Mouse (Mus musculus) layer of hippocampus, adult 9-10 months (tissue): ENCODE measurements around the gene H2-Ab1.
"Not testable (repeated sequence)": the region's sequence is repeated elsewhere in the genome, so short reads cannot be mapped to it uniquely, and the experiment has no call there.

Experiments used
- DNase-seq: peaks from one replicate; pipeline ENCODE4 v3.0.0; 2022; ENCODE audit warnings: low spot score

The H2-Ab1 gene

GRCm38 (mm10) chr17:34309683-34310385, 52.3 kb downstream of the H2-Ab1 start:
- no peak for DNase-seq

- not testable (repeated sequence) for DNase-seq
Measured at GRCm38 (mm10) chr17:34310526-34310925, 53.0 kb downstream of the H2-Ab1 start.

- no peak for DNase-seq
Measured at GRCm38 (mm10) chr17:34312185-34312584, 54.7 kb downstream of the H2-Ab1 start.

DNA sequence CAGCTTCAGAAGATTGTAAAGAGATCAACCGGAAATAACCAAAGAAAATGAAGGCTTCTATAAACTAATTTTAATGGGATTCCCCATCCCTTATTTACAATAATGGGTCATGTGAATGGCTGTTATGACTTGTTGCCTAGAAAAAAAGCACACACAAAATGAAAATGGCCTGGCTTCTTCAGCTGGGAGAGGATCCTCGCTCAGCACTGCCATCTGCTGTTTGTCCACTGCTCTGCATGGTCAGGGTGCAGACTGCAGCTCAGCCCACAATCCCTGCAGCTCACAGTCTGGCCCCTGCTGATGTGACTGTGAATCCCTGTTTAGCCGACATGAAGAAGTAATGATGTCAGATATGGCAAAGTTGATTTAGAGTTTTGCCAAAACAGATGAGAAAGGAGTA, 55.9 kb downstream of the H2-Ab1 start:
- DNase-seq, result peak; percentile 55

GRCm38 (mm10) chr17:34314286-34314685, 56.8 kb downstream of the H2-Ab1 start:
- no peak for DNase-seq

DNA sequence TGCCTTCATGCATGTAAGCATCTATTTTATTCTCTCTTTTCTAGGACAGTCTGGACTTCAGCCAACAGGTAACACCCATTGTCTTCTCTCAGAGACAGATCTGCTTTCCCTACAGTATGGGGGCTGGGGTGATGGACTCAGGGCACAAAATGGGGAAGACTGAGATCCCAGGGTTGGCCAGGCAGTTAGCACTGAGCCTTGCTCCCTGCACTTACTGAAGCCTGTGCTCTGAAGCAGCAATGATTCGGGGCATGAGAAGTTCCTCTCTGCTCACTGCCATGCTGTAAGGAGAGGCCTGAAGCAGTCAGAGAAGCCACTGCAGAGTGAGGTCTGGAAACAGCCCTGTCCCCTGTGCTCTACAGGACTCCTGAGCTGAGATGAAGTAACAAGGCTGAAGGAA, 58.0 kb downstream of the H2-Ab1 start:
- DNase-seq, result no peak

DNA sequence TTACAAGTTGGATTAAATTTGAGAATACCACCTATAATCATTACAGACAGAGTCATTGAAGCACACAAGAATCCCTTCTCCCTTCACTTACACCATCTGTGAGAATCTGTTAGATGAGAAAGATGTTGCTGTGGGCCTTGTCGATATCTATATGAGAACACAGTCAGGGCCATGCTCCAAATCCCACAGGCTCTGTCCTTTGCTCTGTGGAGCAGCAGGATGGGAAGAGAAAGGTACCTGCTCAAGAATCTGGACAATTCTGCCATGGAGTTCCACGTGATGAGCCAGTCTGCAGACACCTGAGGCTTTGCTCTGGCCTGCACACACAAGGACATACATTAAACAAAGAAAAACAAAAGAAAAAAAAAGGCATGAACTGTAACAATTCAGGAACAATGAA, 59.2 kb downstream of the H2-Ab1 start:
- DNase-seq, result no peak

DNA sequence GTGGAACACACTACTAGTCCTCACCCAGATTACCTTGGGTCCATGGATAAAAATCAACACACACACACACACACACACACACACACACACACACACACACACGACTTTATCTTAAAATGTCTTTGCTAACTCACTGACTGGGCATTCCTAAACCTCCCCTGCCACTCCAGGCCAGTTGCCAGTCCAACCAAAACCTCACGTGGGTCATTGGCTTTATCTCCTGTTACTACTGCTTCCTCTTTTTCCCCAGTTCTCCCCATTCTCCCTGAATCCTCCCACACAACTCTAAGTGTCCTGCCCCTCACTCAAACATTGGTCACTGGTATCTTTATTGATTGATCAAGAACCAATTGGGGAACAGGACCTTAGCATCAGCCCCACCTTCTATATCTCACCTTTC, 59.8 kb downstream of the H2-Ab1 start:
- no peak for DNase-seq
